Mouse (Mus musculus): ENCODE measurements around the gene Mgat4a. TPM values are rescaled to one million over a fixed set of nuclear protein-coding genes. Genes with fewer than 3 reads are reported as not detected.

Gene Mgat4a
- total RNA-seq, 4 experiments from 2014 or later: 28.0 to 34.1 (median 31.2) TPM

GRCm38 (mm10) chr1:37405137-37405536 lies 135.7 kb downstream of the Mgat4a start:
- no peak for DNase-seq (ENCODE audit: low spot score in 2 of 2)

DNA sequence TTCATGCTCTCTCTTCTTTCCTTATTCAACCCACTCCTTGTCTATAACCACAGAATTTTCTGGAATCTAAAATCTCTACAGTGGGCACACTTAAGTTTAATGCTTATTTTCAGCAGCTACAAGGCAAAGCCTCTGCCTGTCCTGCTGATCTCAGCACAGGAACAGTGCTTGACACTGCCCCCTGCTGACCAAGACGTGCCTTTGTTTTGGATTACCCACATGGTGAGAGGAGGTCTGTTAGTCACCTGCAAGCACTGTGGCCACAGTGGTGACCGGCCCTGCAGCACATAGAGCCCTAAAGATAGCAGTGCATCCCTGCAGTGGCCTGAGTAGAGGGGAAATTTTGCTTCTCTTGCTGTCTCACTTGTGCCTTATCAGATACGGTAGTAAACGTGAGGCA lies 139.1 kb downstream of the Mgat4a start:
- DNase-seq (ENCODE audit: low spot score in 2 of 2): peak; percentile 60 to 62

- no peak for DNase-seq (ENCODE audit: low spot score in 2 of 2)
Observed at GRCm38 (mm10) chr1:37399734-37400133, 141.1 kb downstream of the Mgat4a start.

- DNase-seq (ENCODE audit: low spot score in 2 of 2): no peak
Observed at GRCm38 (mm10) chr1:37398961-37399360, 141.9 kb downstream of the Mgat4a start.

DNA sequence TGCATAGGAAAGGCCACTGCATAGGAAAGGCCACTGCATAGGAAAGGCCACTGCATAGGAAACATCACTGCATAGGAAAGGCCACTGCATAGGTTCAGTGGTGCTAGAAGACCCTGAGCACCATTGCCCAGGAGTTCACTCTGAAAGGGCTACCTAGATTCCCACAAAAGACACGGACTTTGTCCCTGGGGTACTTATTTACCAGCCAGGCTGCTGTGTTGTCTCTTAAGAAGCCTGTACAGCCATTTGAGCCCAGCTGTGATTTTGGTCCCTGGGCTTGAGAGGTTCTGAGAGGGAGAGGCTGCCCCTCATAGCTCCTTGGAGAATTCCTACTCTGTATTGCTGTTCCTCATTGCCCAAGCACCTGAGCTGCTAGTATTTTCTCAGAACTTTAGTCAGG lies 144.3 kb downstream of the Mgat4a start:
- no peak for DNase-seq (ENCODE audit: low spot score in 2 of 2)

DNA sequence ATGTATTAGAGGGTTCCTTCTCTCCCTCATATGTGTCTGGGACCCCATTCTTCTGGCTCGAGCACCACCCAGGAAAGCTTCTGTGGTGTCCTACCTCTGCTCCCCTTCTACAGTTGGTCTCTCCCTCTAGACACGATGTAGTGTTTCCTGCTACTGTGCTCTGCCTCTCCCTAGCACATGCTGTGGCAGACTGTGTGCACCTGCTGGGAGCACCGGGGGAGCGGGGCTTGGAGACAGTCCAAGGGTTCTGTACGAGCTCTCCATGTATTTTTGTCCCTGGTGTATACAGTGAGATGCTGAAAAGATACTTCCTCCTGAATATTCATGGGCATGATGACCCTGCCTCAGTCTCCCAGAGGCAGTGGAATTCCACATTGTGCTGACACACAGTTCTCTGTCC lies 147.6 kb downstream of the Mgat4a start:
- peak; percentile 46 to 50 for DNase-seq (ENCODE audit: low spot score in 2 of 2)

Other genes starting within 250 kb of the Mgat4a start
- 100 to 1,000 TPM; 157 to 181 (median 168) TPM for gene Inpp4a, start 241.2 kb downstream of the Mgat4a start, total RNA-seq (2022)
- gene Coa5, start 110.9 kb downstream of the Mgat4a start, total RNA-seq (2022): 10 to 100 TPM; 61.1 to 67.4 (median 63.8) TPM
- gene Unc50, start 110.9 kb downstream of the Mgat4a start, total RNA-seq (2022): 10 to 100 TPM; 50.1 to 60.1 (median 56.9) TPM
- gene 2010300C02Rik, start 179.1 kb upstream of the Mgat4a start, total RNA-seq (2022): 100 to 1,000 TPM; 319 to 384 (median 333) TPM